Mouse (Mus musculus): Measurements from ENCODE around the gene Tfg. TPM values are rescaled to one million over a fixed set of nuclear protein-coding genes. Genes with fewer than 3 reads are reported as not detected.

Tfg gene
- 86.9 and 95.6 TPM in 2 replicates for polyA plus RNA-seq (2015; fragmentation: Nextera tagmentation; extraction: Ambion mirVana)

GRCm38 (mm10) chr16:56717224-56718200 lies at the start of gene Tfg:
Tfg (minus strand) TSS chr16:56717450.

Other genes starting within 250 kb of the Tfg start
- gene Abi3bp, start 239.6 kb downstream of the Tfg start, polyA plus RNA-seq (2015; fragmentation: Nextera tagmentation; extraction: Ambion mirVana): 15.7 and 16.7 TPM in 2 replicates
- gene Adgrg7, start 78.4 kb upstream of the Tfg start, polyA plus RNA-seq (2015; fragmentation: Nextera tagmentation; extraction: Ambion mirVana): not detected in 2 replicates
- 14.4 and 23.5 TPM in 2 replicates for gene Tmem45a, start 168.7 kb upstream of the Tfg start, polyA plus RNA-seq (2015; fragmentation: Nextera tagmentation; extraction: Ambion mirVana)
- gene Lnp1, start 210.6 kb upstream of the Tfg start, polyA plus RNA-seq (2015; fragmentation: Nextera tagmentation; extraction: Ambion mirVana): 0.48 and 0.54 TPM in 2 replicates